13 mouse cellular contexts compared by ENCODE assay signal in genomic region chr4:131997476-131997875, GRCm38 (mm10).
DNase-seq lines count a peak whose midpoint lies in the region; ATAC-seq lines count a peak whose summit lies in the region.
"Had no signal": no experiment of that assay in that cellular context is flagged by ENCODE, and none has a peak within 500 bp of the region (broad histone marks: within the 10 kb centered on the region; RNA-seq: fewer than 3 reads in every experiment).

No protein-coding gene starts in this region.

- no peaks in the 10 kb centered on the region for H3K9me3 ChIP-seq in forebrain, embryonic 11.5 days (ENCODE audit: control insufficient read depth, low read length)
- H3K9me3 ChIP-seq: limb, embryonic 13.5 days had no signal

- peak; percentile 52 for DNase-seq in cerebellum, adult 9-10 months
- no peak for DNase-seq in cerebellum, adult 9-11 months
- DNase-seq in kidney, postnatal 14 days, result peak; percentile 16
- no peak for DNase-seq in kidney, adult 9 months
- peak; percentile 38 to 77 for DNase-seq in frontal cortex, adult 2 months (ENCODE audit: extremely low spot score in 1 of 2, low spot score in 1 of 2)
- DNase-seq in left cerebral cortex, postnatal 36 days (ENCODE audit: low spot score in 2 of 2), result peak; percentile 56 to 60
- DNase-seq in adrenal gland, postnatal 14 days, result no peak
- no peak for DNase-seq in forebrain, embryonic 11.5 days (ENCODE audit: low spot score)
- DNase-seq: adrenal gland, postnatal 25 days; lung, adult 18-20 months had no signal

- no peaks in the 10 kb centered on the region for H3K4me1 ChIP-seq in forebrain, embryonic 11.5 days (replicated peaks; ENCODE audit: control insufficient read depth, insufficient read depth, low read length)
- H3K4me1 ChIP-seq: limb, embryonic 13.5 days had no signal

- no peak overlapping the region for H3K4me2 ChIP-seq in forebrain, embryonic 11.5 days (ENCODE audit: low read depth, low read length, severe bottlenecking)
- H3K4me2 ChIP-seq: limb, embryonic 13.5 days had no signal

- no peak overlapping the region for H3K4me3 ChIP-seq in forebrain, embryonic 11.5 days (ENCODE audit: low read depth, low read length)
- H3K4me3 ChIP-seq: limb, embryonic 13.5 days had no signal

- H3K27ac ChIP-seq in forebrain, embryonic 11.5 days (ENCODE audit: low read depth, low read length), result no peak overlapping the region
- H3K27ac ChIP-seq: kidney, postnatal 0 days; limb, embryonic 13.5 days had no signal

- ATAC-seq in forebrain, embryonic 11.5 days (replicated peaks; ENCODE audit: low FRiP score), result no peak
- ATAC-seq: midbrain, embryonic 16.5 days had no signal

- H3K27me3 ChIP-seq in forebrain, embryonic 11.5 days (ENCODE audit: control insufficient read depth, insufficient read depth, low read length), result no peaks in the 10 kb centered on the region
- H3K27me3 ChIP-seq: limb, embryonic 13.5 days had no signal

- 84% methylated on average over 5 of the region's 5 CpGs for WGBS in forebrain, embryonic 11.5 days

- intact Hi-C loops in left cerebral cortex, postnatal 36 days (cut with DNase I), result no loop called here

- peaks cover 6% of the 10 kb centered on the region; the same call in 1 of the 2 replicates for H3K36me3 ChIP-seq in forebrain, embryonic 11.5 days (ENCODE audit: control insufficient read depth, insufficient read depth, low read length)

- no peak overlapping the region for H3K9ac ChIP-seq in forebrain, embryonic 11.5 days (ENCODE audit: low read length)
- H3K9ac ChIP-seq: limb, embryonic 13.5 days had no signal

Comparison
In these comparisons a context has a peak if more than half of its experiments do, and no peak if none do; other contexts are left out.
1. DNase-seq: peak in cerebellum, adult 9-10 months (single experiment), kidney, postnatal 14 days (single experiment), frontal cortex, adult 2 months (2 of 2) and left cerebral cortex, postnatal 36 days (2 of 2); none in cerebellum, adult 9-11 months (single experiment), kidney, adult 9 months (single experiment), adrenal gland, postnatal 14 days (single experiment) and forebrain, embryonic 11.5 days (single experiment).